Mouse (Mus musculus): ENCODE measurements around the gene Fgfr2.

Fgfr2 gene

DNA sequence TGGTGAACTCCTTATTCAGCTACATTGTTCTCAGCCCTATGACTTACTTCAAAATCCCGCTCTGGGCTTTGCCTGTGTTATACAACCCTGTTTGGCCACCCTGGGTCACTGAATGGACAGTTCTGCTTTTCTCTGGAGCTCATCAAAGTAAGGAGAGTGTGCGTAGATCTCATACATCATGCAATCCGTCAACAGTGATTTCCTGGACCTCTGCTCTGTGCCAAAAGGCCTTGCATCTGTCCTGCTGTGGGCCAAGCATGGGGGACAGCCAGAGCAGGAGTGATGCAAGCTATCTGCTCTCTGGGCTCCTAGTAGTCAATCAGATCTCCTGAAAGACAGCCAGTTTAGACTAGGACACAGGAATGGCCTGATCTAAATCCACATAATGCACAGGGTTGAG, 2137.4 kb downstream of the Fgfr2 start:
- DNase-seq (ENCODE audit: low spot score in 2 of 2), result no peak

DNA sequence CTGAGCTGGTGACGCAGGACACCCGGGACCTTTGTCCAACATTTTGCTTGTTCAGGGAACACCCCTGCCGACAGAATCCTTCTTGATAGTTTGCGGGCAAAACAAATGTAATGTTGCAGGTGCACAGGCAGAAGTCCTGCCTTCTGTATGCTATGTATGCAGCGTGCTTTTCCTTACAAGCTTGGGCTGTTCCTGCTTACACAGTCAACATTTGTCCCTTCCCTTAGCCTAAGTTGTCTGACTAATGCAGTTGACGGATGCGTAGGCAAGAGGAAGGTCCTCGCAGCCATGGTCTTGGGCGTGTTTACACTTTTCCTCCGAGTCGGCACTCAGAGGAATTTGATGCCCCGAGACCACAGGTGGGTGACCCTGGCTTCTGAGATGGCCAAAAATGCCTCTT, 2138.0 kb downstream of the Fgfr2 start:
- no peak for DNase-seq (ENCODE audit: low spot score in 2 of 2)

DNA sequence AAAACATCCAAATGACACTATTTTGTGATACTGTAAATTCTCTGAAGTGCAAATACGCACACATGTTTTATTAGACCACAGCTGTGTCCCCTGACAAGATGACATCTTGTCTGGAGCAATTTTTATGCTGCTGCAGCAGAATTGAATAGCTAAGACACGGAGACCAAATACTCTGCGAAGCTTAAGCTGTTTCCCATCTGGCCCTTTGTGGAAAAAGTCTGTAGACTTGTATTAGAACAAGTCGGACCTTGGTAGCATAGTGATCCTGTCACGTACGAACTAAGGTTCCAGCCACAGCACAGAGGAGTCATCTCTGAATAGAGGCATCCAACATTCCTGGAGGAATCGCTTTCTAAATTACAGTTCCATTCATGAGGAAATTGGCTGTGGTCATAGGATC, 2138.9 kb downstream of the Fgfr2 start:
- no peak for DNase-seq (ENCODE audit: low spot score in 2 of 2)

DNA sequence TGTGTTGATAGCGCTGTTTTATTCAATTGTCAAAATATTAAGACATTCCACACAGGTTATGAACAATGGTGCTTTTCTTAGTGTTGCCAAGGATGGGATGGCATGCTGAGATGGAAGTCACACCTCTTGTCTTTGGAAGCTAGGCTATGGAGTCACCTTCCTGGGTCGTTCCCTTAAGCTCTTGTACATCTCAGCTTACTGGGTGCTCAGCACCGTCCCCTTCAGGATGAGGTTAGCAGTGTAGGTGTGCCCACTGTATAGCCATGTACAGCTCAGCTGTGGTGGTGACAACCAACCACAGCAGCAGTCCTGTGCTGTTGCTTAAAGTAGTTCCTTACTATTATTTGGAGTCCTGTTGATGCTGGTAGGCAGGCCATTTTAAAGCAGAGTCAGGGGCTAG, 2140.3 kb downstream of the Fgfr2 start:
- DNase-seq (ENCODE audit: low spot score in 2 of 2), result no peak

DNA sequence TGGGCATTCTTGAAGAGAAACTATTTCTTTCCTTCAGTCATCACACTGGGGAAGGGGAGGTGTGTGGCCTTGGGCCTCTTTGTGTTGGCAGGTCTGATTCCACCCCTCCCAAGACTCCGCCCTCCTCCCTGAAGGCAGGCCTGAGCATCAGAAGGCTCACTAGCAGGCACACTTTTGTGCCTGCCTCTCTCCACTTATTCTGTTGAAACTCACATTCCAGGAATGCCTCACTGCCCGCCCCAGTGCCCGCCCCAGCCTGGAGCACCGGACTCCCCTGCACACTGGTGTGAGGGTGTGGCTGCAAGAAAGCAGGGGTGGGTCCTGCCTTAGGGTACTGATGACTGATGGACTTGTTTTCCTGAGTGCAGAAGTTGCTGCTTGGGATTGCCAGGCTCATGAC, 2140.8 kb downstream of the Fgfr2 start:
- no peak for DNase-seq (ENCODE audit: low spot score in 2 of 2)

DNA sequence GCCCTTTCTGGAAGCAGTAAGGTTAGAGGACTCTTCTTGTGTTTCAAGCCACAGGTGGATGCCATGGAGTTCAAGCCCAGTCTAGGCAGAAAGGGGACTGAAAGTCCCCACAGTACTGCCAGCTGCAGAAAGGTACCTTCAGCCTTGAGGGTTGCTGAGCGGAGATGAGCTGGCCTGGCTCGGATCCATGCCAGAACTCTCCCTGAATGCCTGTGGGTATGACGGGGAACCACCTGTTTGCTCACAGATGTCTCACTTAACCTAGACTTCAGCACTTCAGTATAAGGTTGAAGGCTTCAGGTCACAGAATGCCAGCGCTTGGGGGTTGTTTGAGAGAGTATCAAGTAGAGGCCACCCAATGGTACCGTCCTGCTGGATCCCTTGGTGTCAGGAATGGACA, 2143.0 kb downstream of the Fgfr2 start:
- no peak for DNase-seq (ENCODE audit: low spot score in 2 of 2)

DNA sequence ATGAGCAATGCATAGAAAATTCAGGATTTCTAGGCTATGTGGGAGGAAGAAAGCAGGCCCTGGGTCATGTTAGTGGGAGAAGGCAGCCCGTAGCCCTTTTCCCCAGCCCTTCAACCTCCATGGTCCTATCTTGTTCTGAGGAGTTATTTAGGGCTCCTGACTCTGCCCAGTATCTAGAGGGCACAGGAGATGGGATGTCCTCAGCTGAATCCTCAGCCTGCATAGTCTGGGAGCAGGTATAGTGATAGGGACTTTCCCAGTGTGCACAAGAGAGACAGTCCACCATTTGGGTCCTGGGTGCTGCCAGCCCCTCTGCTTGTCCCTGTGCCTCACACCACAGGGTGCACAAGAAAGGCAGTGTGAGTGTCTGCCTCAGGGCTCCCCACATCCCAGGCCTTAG, 2144.6 kb downstream of the Fgfr2 start:
- no peak for DNase-seq (ENCODE audit: low spot score in 2 of 2)

DNA sequence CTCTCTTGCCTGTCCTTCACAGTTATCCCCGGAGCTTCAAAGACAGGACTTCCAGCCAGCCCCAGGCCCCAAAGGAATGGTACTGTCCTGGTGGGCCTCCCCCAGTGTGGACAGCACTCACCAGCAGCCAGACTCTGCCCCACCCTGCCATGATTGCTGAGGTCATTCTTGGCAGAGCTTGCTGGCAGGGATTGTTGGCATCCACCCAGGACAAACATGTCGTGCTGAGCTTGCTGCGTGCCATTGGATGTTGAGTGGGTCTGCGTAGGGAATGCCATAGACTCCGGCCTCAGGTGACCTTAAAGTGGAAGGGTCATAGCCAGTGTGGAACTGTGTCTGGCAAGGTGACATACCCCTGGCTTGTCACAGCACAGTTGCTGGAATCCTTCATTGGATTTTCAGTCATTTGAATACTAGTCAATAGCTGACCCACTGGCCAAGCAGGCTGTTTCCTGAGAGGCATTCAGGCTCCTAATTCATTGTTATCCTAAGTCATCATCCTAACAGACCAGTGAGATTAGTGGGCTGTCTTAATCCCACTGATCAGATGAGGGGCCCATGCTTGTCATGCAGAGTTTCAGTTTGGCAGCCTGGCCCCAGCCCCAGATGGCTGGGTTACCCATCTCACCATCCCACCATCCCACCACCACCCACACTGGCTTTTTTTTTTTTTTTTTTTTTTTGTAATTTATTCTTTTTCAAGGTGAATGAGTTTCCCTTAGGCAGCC, 2145.2 kb downstream of the Fgfr2 start:
- peak; percentile 43 to 52 for DNase-seq (ENCODE audit: low spot score in 2 of 2)

DNA sequence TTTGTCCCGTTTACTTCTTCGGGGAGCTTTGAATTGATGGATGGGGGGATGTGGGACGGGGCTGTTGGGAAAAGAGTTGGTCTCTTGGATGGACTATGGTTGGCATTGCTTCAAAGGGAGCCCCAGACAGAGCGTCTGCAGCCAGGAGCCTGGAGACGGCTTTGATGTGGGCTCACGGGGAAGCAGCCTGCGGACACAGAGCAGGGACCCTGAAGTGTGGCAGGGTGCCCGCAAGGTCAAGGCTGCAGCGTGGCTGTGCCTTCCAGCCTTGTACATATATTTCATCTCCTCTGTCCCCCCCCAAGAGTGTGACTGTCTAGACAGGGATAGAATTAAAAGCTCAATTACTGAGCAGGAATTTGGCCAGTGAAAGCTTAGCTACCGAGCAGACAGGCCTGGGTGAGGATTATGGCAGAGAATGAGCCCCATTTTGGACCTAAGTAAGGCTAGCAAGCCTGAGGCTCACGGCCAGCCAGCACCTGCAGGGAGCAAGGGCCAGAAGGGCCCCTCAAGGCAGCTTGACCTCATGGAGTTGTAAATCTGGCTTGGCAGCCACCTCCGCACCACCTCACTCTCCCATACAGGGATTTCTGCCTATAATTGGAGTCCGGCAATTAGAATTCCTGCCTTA, 2146.7 kb downstream of the Fgfr2 start:
- DNase-seq (ENCODE audit: low spot score in 2 of 2), result no peak

DNA sequence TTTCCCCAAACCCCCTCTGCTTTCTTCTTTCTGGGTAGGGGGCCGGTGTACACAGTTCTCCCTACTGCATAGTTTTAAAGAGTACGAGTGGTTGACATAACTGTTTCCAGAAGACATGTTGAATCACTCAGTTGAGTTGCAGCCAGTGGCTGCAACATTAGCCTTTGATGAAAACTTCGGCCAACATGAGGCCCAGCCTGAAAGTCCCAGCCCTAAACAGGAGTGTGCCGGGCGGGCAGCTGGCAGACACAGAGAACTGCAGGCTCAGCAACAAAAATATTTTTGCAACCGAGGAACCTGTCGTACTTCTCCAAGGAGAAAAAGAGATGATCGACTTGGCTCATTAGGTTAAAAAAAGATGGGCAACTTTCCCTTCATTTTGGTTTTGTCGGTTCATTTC, 2150.4 kb downstream of the Fgfr2 start:
- DNase-seq (ENCODE audit: low spot score in 2 of 2), result no peak

DNA sequence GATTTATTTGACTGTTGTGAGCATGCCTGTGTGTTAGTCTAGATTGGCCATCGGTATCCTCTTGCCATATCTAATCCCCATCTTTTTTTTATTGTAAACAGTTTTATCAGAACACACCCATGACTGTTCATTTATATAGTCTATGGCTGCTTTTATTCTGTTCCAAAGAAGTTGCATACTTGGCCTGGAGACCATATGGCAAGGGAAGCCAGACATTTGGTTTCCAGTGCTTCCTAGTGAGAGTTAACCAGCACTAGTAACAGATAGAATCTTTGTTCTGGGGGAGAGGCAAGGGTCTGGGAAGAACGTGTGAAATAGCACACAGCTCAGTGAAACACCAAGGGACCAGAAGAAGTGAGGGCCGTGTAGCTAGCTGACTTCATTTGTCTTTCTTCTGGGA, 2153.6 kb downstream of the Fgfr2 start:
- DNase-seq (ENCODE audit: low spot score in 2 of 2), result no peak

DNA sequence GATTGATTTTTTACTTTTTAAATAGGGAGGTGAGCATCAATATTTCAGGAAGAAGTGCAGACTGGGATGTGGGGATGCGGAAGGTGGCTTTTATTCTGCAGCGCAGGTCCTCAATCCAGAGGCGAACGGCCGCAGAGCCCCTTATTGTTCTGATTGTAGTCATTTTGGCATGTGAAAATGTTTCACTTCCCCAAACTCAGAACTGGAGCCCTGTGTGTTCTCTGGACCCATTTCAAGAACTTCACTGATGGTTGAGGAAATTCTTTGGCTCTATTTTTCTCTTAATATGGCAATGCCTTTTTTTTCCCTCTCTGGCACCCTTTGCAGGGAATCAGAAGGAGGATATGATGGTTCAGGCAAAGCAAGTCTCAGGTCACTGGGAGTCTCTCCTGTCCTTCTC, 2154.1 kb downstream of the Fgfr2 start:
- DNase-seq (ENCODE audit: low spot score in 2 of 2), result no peak

DNA sequence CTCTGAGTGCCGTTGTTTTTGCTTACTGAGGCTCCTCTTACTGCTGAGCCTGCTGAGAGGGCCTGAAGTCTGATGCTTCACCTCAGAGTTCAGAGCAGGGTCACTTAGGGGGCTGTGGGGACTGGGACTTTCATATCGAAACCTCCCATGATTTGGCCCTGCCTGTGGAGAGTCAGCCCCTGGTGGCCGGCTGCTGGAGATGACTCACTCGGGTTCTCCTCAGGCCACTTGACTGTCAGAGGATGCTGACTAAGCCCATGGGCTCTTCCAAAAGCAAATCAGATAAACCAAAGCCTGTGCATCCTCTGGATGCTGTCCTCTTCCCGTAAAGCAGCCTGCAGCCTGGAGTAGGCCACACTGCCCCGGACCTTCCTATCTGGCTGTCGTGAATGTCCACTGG, 2154.6 kb downstream of the Fgfr2 start:
- DNase-seq (ENCODE audit: low spot score in 2 of 2), result no peak

DNA sequence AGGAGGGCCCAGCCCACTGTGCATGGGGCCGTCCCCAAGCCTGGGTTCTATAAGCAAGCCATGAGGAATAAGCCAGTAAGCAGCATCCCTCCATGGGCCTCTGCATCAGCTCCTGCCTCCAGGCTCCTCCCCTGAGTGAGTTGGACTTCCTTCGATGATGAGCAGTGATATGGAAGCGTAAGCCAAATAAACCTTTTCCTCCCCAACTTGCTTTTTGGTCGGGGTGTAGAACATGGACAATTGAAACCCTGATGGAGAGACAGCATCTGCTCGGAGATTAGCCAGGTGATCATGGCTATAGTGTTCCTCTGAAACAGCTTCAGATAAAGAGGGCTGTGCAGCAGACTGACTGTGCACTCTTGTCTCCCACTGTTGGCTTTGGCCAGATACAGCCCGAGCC, 2155.2 kb downstream of the Fgfr2 start:
- DNase-seq (ENCODE audit: low spot score in 2 of 2), result no peak

DNA sequence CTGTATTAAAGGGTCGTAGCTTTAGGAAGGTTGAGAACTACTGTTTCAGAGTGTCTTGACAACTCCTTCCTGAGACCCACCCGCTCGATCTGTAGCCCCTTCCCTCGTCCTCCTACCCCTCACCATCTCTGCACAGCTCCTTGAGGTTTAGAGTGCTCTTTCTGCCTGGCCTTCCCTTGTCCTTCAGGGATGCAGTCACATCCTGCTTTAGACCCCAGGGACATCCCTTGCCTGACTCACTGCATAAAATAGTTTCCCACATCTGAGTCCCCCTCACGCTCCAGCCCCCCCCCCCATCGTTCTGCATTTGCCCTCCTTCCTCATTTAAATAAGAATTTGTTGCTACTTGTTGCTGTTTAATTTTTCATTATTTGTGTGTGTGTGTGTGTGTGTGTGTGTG, 2156.3 kb downstream of the Fgfr2 start:
- DNase-seq (ENCODE audit: low spot score in 2 of 2), result no peak

DNA sequence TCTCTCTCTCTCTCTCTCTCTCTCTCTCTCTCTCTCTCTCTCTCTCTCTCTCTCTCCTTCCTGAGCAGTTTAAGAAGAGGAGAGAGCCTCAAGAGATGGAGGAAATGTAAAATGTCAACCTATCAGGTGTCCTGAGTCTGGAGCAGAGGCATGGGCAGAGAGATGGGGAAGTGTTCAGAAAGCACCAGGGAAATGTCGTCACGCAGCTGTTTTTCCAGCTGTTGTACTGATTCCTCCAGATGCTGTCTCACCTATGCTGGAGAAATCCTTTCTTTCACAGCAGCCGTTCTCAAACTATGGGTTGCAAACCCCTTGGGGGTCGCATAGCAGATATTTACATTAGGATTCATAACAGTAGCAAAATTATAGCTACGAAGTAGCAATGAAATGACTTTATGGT, 2156.7 kb downstream of the Fgfr2 start:
- no peak for DNase-seq (ENCODE audit: low spot score in 2 of 2)

DNA sequence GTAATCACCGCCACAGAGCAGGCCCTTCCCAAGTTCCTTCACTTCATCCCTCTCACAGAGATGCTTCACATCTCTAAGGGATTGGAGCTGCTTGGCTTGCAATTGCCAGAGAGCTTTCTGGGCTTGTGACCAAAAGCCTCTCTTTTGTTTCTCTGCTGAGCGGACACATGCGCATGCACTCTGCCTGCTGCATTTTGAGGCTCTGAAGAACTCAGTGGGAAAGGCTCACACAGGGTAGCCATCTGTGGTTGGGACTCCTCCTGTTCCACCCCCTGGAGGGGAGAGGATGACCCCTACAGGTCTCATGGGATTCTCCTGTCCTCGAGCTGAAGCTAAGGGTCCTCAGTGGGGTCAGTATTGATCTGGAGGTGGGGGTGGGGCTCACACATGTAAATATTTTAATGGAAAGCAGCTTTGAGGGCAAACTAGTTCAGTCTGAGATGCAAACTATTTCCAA, 2157.2 kb downstream of the Fgfr2 start:
- peak; percentile 27 to 56 for DNase-seq (ENCODE audit: low spot score in 2 of 2)

DNA sequence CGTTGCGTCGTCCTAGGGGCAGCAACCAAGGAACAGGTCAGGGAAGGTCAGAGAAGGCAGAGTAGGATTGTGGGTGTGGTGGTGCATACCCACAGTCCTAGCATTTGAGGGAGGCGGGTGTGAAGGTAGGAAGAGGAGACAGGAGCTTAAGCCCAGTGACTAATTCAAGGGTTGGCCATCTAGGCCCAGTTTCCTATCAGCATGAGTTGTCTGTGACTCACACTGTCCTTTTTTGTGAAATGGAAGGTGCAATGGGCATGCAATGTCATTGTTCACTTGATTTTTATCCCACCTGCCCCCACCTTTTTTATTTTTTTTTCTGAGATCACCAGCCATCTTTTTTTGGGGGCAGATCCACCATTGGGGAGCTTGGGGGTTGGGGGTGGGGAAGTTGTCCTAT, 2157.8 kb downstream of the Fgfr2 start:
- DNase-seq (ENCODE audit: low spot score in 2 of 2), result no peak

DNA sequence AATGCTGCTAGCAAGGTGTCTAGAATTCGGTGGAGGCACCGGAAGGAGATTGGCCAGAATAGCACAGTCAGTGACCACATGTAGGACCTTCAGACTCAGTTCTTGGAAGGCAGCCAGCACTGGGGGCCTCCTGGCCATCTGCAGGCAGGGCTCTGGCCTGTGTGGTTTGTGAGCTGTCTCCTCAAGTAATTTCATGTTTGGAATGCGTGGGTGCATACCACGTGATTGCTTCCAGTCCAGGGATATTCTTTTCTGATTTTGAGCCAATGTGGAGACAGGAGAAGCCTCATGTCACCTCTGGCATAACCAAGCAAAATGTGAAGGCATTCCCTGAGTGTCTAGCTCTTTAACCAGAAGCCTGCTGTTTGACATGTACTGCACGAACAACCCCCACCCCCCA, 2158.5 kb downstream of the Fgfr2 start:
- DNase-seq (ENCODE audit: low spot score in 2 of 2), result no peak

DNA sequence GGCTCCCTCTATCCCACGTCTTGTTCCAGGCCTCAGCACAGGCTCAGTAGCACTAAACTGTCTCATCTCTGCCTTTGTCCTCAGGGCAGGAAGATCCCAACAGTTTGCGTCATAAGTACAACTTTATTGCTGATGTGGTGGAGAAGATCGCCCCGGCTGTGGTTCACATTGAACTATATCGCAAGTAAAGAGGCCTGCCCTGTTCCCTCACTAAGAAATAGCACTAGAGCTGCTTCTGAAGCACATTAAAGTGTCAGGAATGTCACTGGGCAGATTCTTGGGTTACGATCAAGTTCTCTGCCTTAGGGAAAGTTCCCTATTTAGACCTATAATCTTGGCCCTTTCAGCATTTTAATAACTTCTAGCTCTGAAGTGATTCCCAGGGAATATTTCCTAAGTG, 2161.7 kb downstream of the Fgfr2 start:
- DNase-seq (ENCODE audit: low spot score in 2 of 2), result no peak

DNA sequence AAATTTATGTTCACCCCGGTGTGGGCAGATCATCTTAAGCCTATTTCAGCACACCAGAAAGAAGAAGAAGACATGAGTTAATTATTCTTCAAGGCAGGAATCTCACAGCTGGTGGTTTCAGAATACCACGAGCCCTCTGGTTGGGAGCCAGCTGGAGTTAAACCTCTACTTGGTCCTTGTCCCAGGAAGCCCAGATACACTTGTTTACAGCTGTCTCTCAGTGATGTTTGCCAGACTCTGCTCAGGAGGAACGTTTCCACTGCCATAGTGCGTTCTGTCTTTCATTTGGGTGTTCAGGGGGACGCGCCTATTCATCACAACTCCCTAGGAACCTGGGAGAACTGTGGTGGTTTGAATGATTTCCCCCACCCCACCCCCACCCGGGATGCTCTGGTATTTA, 2163.3 kb downstream of the Fgfr2 start:
- DNase-seq (ENCODE audit: low spot score in 2 of 2), result peak in 1 of 2 experiments; percentile 34

DNA sequence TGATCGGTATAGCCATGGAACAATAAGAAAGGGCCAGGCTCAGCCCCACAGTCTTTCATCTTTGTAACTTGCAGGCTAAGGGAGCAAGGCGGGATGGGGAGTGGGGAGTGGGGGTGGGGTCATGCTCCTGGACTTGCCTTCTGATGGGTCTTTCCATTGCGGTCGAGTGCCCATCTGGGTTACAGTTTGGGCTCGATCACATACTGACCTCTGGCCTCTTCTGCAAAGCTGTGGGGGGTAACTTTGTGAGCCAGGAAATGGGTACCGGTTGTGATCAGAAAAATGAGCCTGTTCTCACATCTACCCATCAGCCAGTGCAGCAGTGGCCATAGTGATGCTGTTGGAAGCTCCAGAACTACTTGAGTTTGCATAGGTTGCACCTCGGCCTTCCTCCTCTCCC, 2164.6 kb downstream of the Fgfr2 start:
- no peak for DNase-seq (ENCODE audit: low spot score in 2 of 2)

DNA sequence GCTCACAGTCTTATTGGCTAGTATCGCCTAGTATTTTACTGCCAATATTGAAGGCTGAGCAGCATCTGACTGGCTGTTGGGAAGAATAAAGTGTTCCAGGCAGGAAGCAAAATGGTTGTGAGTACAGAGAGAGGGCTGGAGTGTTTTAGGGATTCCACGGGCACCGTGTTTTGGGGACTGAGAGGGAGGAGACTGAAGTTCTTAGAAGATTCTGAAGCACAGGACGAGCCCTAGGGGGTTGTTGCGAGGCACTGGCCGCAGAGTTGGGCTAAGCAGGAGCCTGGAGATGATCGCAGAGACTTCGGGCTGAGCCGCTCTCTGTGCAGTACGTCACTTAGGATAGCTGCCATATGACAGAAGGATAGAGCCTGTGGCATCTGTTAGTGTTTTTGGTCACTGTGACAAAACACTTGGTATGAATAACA, 2169.0 kb downstream of the Fgfr2 start:
- no peak for DNase-seq (ENCODE audit: low spot score in 2 of 2)

DNA sequence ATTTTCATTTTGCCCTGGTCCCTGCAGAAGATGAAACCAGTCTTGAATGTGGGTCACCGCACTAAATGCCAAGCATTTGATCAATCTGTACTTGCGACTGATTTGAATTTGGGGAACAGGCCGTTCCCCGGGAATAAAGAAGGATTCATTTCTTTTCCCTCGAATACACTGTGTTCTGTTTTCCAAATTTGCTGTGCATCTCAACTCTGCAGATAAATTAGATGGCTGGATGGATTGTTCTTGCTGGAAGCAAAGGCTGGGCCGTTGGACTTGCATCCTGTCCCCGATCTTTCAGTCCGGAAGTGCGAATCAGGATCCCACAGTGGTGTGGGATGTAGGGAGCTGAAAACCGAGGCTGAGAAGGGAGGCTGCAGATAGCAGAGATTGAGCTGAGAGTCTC, 2169.8 kb downstream of the Fgfr2 start:
- peak in 1 of 2 experiments; percentile 39 for DNase-seq (ENCODE audit: low spot score in 2 of 2)
